Mouse (Mus musculus) embryonic facial prominence, embryonic 14.5 days (tissue): ENCODE measurements around the gene Gm21190. TPM values are rescaled to one million over a fixed set of nuclear protein-coding genes. Genes with fewer than 3 reads are reported as not detected.
"Not testable (repeated sequence)": the region's sequence is repeated elsewhere in the genome, so short reads cannot be mapped to it uniquely, and the experiment has no call there.

Experiments
- ATAC-seq: fragments of 200-750 bp; cut with Nextera tagmentation; 2 replicates; pipeline ENCODE4 v1.8.0; 2017; ENCODE audit warnings: low read depth, moderate number of reproducible peaks, moderate TSS enrichment
- DNase-seq: peaks from one replicate; pipeline ENCODE4 v3.0.0-alpha.2; 2015; ENCODE audit warnings: low spot score
- H3K27ac ChIP-seq: fragments of 300-500 bp; sonication (generic); replicated peaks from 2 replicates; pipeline ENCODE4 v1.5.1; 2014; ENCODE audit warnings: low read depth, mild to moderate bottlenecking, low read length, moderate library complexity
- H3K27me3 ChIP-seq: fragments of 300-500 bp; sonication (generic); replicated peaks from 2 replicates; pipeline ENCODE4 v1.6.1; 2014; ENCODE audit warnings: low read length; ENCODE audit not compliant: control insufficient read depth, insufficient read depth
- H3K36me3 ChIP-seq: fragments of 300-500 bp; sonication (generic); 2 replicates; pipeline ENCODE4 v1.6.1; 2014; ENCODE audit warnings: low read length, mixed read lengths; ENCODE audit not compliant: control insufficient read depth, insufficient read depth
- H3K4me1 ChIP-seq: fragments of 300-500 bp; sonication (generic); 2 replicates; pipeline ENCODE4 v1.6.1; 2014; ENCODE audit warnings: antibody characterized with exemption, low read length; ENCODE audit not compliant: control insufficient read depth, insufficient read depth
- H3K4me2 ChIP-seq: fragments of 300-500 bp; sonication (generic); 2 replicates; pipeline ENCODE4 v1.6.1; 2014; ENCODE audit warnings: low read depth, mild to moderate bottlenecking, low read length, moderate library complexity, mixed read lengths
- H3K4me3 ChIP-seq: fragments of 300-500 bp; sonication (generic); 2 replicates; pipeline ENCODE4 v1.5.1; 2014; ENCODE audit warnings: low read depth, mild to moderate bottlenecking, low read length
- H3K9ac ChIP-seq: fragments of 300-500 bp; sonication (generic); 2 replicates; pipeline ENCODE4 v1.6.1; 2014; ENCODE audit warnings: low read depth, mild to moderate bottlenecking, low read length, moderate library complexity, mixed read lengths
- H3K9me3 ChIP-seq: fragments of 300-500 bp; sonication (generic); 2 replicates; pipeline ENCODE4 v1.6.1; 2016; ENCODE audit warnings: low read length; ENCODE audit not compliant: control insufficient read depth
- whole genome bisulfite sequencing: fragments of 180-500 bp; shearing (Covaris S2); extraction: QIAGEN DNeasy Blood & Tissue Kit; methylation state at CpG from one replicate; pipeline ENCODE4 v1.1.7; 2014; 5-methylcytosine and 5-hydroxymethylcytosine counted together
- polyA plus RNA-seq: library from polyadenylated mRNA; unstranded; fragments of >200 nt; fragmentation: Nextera tagmentation; extraction: Ambion mirVana; gene quantifications from 2 replicates; pipeline ENCODE4 v1.2.1, GENCODE M21; 2014

Gene Gm21190
- polyA plus RNA-seq, 1 experiment from 2014 or later: not detected

DNA sequence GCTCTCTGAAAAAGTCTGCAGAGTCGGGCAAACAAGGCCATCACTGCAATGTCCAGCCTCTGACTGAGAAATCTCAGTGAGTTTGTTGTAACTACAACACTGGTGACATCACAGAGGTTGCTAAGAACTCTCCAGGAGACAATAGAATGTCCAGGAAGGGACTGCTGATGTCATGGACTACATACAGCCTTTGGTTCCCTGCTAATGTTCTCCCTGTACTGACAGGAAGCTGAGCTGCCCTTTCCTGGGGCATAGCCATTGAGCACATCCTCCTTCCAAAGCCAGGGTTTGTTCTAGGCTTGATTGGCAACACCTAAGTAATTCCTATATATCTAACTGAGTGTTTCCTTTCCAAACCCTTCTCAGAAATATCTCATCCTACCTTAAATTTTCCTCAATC is 52.6 kb downstream of the Gm21190 start, which contains the start of gene Gm21149:
TSS of gene Gm21149 (minus strand) at position 101 of the 400 bp plus-strand sequence.
- WGBS: 64% methylated on average over 1 of the region's 1 CpGs
- not testable (repeated sequence) for H3K9me3 ChIP-seq, H3K4me2 ChIP-seq

More for the DNA sequence above, 52.6 kb downstream of the Gm21190 start, which contains the start of gene Gm21149:
- not testable (repeated sequence) for H3K4me1 ChIP-seq, H3K27ac ChIP-seq, H3K4me3 ChIP-seq, H3K9ac ChIP-seq, H3K36me3 ChIP-seq, DNase-seq, ATAC-seq, H3K27me3 ChIP-seq

Other genes with a start within 250 kb of the Gm21190 start
- not detected in 2 replicates for gene Gm21149, start 52.7 kb downstream of the Gm21190 start, polyA plus RNA-seq
- not detected in 2 replicates for gene Gm21083, start 48.1 kb upstream of the Gm21190 start, polyA plus RNA-seq
- not detected in 2 replicates for gene Speer4d, start 89.8 kb upstream of the Gm21190 start, polyA plus RNA-seq
- gene 4930572O03Rik, start 127.8 kb upstream of the Gm21190 start, polyA plus RNA-seq: not detected in 2 replicates
- gene Speer4c, start 185.0 kb upstream of the Gm21190 start, polyA plus RNA-seq: 0.28 TPM in 1 of 2 replicates, not detected in the other